Mouse (Mus musculus) intestine, embryonic 14.5 days (tissue): ENCODE measurements around the gene Il23a. TPM values are rescaled to one million over a fixed set of nuclear protein-coding genes. Genes with fewer than 3 reads are reported as not detected.
"Not testable (repeated sequence)": the region's sequence is repeated elsewhere in the genome, so short reads cannot be mapped to it uniquely, and the experiment has no call there.

Source experiments
- ATAC-seq: fragments of 200-750 bp; cut with Nextera tagmentation; replicated peaks from 2 replicates; pipeline ENCODE4 v1.8.0; 2017; ENCODE audit warnings: low read depth, moderate number of reproducible peaks, moderate TSS enrichment, moderate library complexity; ENCODE audit not compliant: low FRiP score, low TSS enrichment
- DNase-seq: peaks from one replicate; pipeline ENCODE4 v3.0.0-alpha.2; 2018; ENCODE audit warnings: low spot score
- H3K27ac ChIP-seq: fragments of 300-500 bp; sonication (generic); 2 replicates; pipeline ENCODE4 v1.5.1; 2014; ENCODE audit warnings: low read depth, mild to moderate bottlenecking, control low read depth
- H3K27me3 ChIP-seq: fragments of 300-500 bp; sonication (generic); replicated peaks from 2 replicates; pipeline ENCODE4 v1.6.1; 2014; ENCODE audit warnings: low read length, control low read depth; ENCODE audit not compliant: control insufficient read depth, insufficient read depth
- H3K36me3 ChIP-seq: fragments of 300-500 bp; sonication (generic); 2 replicates; pipeline ENCODE4 v1.6.1; 2014; ENCODE audit warnings: low read length, control low read depth; ENCODE audit not compliant: control insufficient read depth, insufficient read depth
- H3K4me1 ChIP-seq: fragments of 300-500 bp; sonication (generic); replicated peaks from 2 replicates; pipeline ENCODE4 v1.6.1; 2014; ENCODE audit warnings: low read length, control low read depth, mixed read lengths; ENCODE audit not compliant: control insufficient read depth, insufficient read depth
- H3K4me2 ChIP-seq: fragments of 300-500 bp; sonication (generic); 2 replicates; pipeline ENCODE4 v1.6.1; 2014; ENCODE audit warnings: low read length
- H3K4me3 ChIP-seq: fragments of 300-500 bp; sonication (generic); 2 replicates; pipeline ENCODE4 v1.5.1; 2014; ENCODE audit warnings: low read depth, low read length, control low read depth, mixed read lengths
- H3K9ac ChIP-seq: fragments of 300-500 bp; sonication (generic); 2 replicates; pipeline ENCODE4 v1.6.1; 2014; ENCODE audit warnings: mild to moderate bottlenecking, low read length
- H3K9me3 ChIP-seq: fragments of 300-500 bp; sonication (generic); 2 replicates; pipeline ENCODE4 v1.6.1; 2016; ENCODE audit warnings: low read length, control low read depth; ENCODE audit not compliant: control insufficient read depth
- WGBS: fragments of 180-500 bp; shearing (Covaris S2); extraction: QIAGEN DNeasy Blood & Tissue Kit; methylation state at CpG from one replicate; pipeline ENCODE4 v1.1.7; 2014; 5-methylcytosine and 5-hydroxymethylcytosine counted together
- polyA plus RNA-seq: library from polyadenylated mRNA; unstranded; fragments of >200 nt; fragmentation: Nextera tagmentation; extraction: Ambion mirVana; gene quantifications from 2 replicates; pipeline ENCODE4 v1.2.1, GENCODE M21; 2014

Il23a gene
- polyA plus RNA-seq, 1 experiment from 2014 or later, result 0.77 TPM

DNA sequence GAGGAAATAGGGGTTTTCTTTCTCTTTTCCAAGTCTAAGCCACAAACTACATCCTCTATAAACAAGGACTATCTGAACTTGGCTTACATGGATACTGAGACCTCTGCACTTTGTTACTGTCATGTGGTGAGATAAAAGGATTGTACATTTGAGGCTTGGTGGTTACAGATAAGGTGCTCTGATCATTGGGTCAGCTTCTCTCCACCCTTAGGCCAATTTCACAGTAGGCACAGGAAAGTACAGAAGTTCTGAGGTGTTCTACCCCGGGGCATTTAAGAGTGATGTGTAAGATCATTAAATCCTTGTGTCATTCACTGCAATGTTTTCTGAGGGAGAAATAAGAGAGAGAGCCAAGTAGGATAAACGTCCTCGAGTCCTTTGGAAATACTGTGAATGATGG is 38.0 kb upstream of the Il23a start:
- no peaks in the 10 kb centered on the region for H3K9me3 ChIP-seq
- DNase-seq (no peak), ATAC-seq (no peak)
- H3K4me1 ChIP-seq, result peaks cover 15% of the 10 kb centered on the region
- H3K4me2 ChIP-seq, result peak overlapping the region; percentile 88
- H3K36me3 ChIP-seq, result peaks cover 5% of the 10 kb centered on the region
- peak overlapping the region; percentile 14; the same call in 1 of the 2 replicates for H3K9ac ChIP-seq
- WGBS, result 77% methylated on average over 3 of the region's 3 CpGs
- no peaks in the 10 kb centered on the region for H3K27me3 ChIP-seq
- H3K27ac ChIP-seq, result peak overlapping the region; percentile 68; the same call in 1 of the 2 replicates
- peak overlapping the region; percentile 97; the same call in 1 of the 2 replicates for H3K4me3 ChIP-seq

DNA sequence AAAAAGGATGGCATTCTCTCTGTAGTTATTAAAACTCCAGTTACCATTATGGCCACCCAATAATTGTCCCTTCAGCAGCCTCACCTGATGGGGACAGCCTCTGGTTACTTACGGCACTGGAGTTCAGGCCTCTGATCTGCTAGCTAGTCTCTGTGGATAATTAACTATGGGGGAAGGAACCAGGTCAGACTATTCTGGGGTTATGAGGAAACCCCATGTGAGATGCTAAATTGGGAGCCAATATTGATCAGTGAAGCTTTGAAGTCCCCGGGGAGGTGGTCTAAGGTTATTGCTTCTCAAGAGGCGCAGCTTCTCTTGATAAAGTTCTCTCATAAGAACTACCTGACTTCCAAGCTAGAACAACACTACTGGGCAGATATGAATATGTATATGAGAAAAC is 37.6 kb upstream of the Il23a start:
- H3K9ac ChIP-seq, result no peak overlapping the region
- 88% methylated on average over 3 of the region's 3 CpGs for WGBS
- H3K4me3 ChIP-seq, result no peak overlapping the region
- no peak overlapping the region for H3K4me2 ChIP-seq
- H3K36me3 ChIP-seq, result peaks cover 5% of the 10 kb centered on the region
- H3K4me1 ChIP-seq, result peaks cover 15% of the 10 kb centered on the region
- H3K27me3 ChIP-seq, result no peaks in the 10 kb centered on the region
- no peaks in the 10 kb centered on the region for H3K9me3 ChIP-seq
- H3K27ac ChIP-seq, result no peak overlapping the region
- no peak for DNase-seq
- ATAC-seq, result no peak

DNA sequence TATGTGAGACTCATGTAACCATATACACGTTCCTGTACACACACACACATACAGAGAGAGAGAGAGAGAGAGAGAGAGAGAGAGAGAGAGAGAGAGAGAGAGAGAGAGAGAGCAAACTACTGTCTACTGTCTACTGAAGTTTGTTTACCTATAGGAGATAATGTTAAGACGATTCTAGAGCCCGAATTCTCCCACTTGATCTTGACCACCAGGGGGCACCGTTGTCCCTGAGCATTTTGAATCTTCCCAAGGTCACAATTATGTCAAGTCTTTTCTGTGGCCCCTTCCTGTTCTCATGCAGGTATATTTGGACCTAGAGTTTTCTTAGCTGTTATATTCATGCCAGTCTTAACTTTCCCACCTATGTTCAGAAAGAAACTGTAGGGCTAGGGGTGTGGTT is 37.0 kb upstream of the Il23a start:
- ATAC-seq, result no peak
- H3K4me1 ChIP-seq, result peaks cover 15% of the 10 kb centered on the region
- H3K4me3 ChIP-seq, result no peak overlapping the region
- no peaks in the 10 kb centered on the region for H3K27me3 ChIP-seq
- peaks cover 5% of the 10 kb centered on the region for H3K36me3 ChIP-seq
- DNase-seq, result peak; percentile 86
- WGBS, result 1% methylated on average over 4 of the region's 4 CpGs
- H3K4me2 ChIP-seq, result no peak overlapping the region
- H3K27ac ChIP-seq, result no peak overlapping the region
- no peaks in the 10 kb centered on the region for H3K9me3 ChIP-seq
- no peak overlapping the region for H3K9ac ChIP-seq

DNA sequence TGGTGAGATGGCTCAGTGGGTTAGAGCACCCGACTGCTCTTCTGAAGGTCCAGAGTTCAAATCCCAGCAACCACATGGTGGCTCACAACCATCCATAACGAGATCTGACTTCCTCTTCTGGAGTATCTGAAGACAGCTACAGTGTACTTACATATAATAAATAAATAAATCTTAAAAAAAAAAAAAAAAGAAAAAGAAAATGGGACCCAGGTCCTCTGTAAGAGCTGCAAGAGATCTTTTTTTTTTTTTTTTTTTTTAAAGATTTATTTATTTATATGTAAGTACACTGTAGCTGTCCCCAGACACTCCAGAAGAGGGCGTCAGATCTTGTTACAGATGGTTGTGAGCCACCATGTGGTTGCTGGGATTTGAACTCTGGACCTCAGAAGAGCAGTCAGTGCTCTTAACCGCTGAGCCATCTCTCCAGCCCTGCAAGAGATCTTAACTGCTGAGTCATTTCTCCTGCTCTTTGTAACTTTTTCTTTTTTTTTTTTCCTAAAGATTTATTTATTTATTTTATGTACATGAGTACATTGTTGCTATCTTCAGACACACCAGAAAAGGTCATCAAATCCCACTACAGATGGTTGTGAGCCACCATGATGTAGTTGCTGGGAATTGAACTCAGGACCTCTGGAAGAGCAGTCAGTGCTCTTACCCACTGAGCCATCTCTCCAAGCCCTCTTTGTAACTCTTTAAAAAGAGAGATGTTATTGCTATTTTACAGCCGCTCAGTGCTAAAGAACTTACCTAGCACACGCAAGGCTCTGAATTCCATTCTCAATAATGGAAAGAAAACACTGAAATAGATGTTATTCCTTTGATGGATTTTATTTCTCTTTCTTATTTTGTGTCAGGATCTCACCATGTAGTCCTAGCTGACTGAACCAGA is 34.1 kb upstream of the Il23a start:
- not testable (repeated sequence) for H3K4me3 ChIP-seq, H3K27me3 ChIP-seq, H3K4me1 ChIP-seq, H3K9ac ChIP-seq, ATAC-seq, H3K27ac ChIP-seq, H3K9me3 ChIP-seq, DNase-seq, H3K4me2 ChIP-seq
- 78% methylated on average over 5 of the region's 6 CpGs for WGBS
- peaks cover 17% of the 10 kb centered on the region for H3K36me3 ChIP-seq

DNA sequence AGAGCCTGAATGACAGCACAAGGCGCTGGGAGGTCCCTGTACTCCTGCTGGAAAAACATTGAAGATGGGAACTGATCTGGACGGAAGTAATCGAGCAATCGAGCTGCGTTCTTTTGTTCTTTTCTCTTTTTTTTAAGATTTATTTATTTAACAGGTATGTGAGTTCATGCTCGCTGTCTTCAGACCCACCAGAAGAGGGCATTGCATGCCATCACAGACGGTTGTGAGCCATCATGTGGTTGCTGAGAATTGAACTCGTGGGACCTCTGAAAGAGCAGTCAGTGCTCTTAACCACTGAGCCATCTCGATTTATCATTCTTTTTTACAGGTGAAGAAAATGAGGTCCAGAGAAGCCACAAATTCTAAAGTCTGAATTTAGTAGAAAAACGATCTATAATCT is 29.1 kb upstream of the Il23a start:
- H3K9me3 ChIP-seq, result no peaks in the 10 kb centered on the region
- no peak overlapping the region for H3K4me3 ChIP-seq
- H3K27me3 ChIP-seq, result no peaks in the 10 kb centered on the region
- ATAC-seq (no peak), DNase-seq (no peak)
- peaks cover 45% of the 10 kb centered on the region for H3K36me3 ChIP-seq
- H3K27ac ChIP-seq, result no peak overlapping the region
- no peak overlapping the region for H3K9ac ChIP-seq
- H3K4me2 ChIP-seq, result no peak overlapping the region
- WGBS, result 87% methylated on average over 10 of the region's 10 CpGs
- peaks cover 13% of the 10 kb centered on the region for H3K4me1 ChIP-seq

DNA sequence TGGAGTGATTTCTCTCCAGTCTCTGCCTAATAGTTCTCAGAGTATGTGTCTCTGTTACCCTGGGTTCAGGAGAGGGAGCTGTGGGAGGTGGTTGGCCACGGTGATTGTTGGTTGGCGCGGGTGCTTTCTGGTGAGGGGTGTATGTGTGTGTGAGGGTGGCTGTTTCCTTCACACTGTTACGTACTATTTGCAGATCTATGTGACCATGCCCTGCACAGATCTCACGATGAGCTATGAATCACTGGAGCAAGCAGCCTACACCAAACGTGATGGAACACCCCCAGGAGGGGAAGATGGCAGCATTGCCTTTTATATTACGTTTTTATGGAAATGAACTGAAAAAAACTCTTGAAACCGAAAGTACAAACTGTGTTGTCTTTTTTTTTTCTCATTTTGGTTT is 28.3 kb upstream of the Il23a start:
- Histone ChIP-seq H3K9ac (no peak overlapping the region), H3K36me3 (peaks cover 45% of the 10 kb centered on the region), H3K27ac (no peak overlapping the region), H3K27me3 (no peaks in the 10 kb centered on the region), H3K4me2 (no peak overlapping the region), H3K9me3 (no peaks in the 10 kb centered on the region), H3K4me1 (peaks cover 13% of the 10 kb centered on the region), H3K4me3 (no peak overlapping the region)
- no peak for ATAC-seq
- DNase-seq, result no peak
- 92% methylated on average over 8 of the region's 8 CpGs for WGBS

DNA sequence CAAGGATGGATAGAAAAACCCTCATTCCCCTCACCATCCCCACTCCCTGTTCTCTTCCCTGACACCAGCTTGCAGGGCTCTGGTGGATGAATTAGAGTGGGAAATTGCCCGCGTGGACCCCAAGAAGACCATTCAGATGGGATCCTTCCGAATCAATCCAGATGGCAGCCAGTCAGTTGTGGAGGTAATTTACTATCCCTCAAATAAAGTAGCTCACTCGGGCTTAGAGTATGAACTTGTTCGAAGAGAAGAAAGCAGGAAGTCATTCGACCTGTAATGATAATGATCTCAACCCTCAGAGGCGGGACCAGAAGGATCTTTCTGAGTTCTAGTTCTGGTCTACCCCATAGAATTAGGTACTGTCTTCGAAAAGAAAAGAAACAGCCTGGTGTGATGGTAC is 25.0 kb upstream of the Il23a start:
- ATAC-seq (no peak), DNase-seq (no peak)
- no peaks in the 10 kb centered on the region for H3K27me3 ChIP-seq
- peak overlapping the region; percentile 80 for H3K4me3 ChIP-seq
- peak overlapping the region; percentile 94; the same call in 1 of the 2 replicates for H3K27ac ChIP-seq
- no peaks in the 10 kb centered on the region for H3K9me3 ChIP-seq
- peak overlapping the region; percentile 83 for H3K4me2 ChIP-seq
- H3K36me3 ChIP-seq, result peaks cover 63% of the 10 kb centered on the region
- H3K4me1 ChIP-seq, result peaks cover 16% of the 10 kb centered on the region
- 70% methylated on average over 8 of the region's 8 CpGs for WGBS
- peak overlapping the region; percentile 96 for H3K9ac ChIP-seq

DNA sequence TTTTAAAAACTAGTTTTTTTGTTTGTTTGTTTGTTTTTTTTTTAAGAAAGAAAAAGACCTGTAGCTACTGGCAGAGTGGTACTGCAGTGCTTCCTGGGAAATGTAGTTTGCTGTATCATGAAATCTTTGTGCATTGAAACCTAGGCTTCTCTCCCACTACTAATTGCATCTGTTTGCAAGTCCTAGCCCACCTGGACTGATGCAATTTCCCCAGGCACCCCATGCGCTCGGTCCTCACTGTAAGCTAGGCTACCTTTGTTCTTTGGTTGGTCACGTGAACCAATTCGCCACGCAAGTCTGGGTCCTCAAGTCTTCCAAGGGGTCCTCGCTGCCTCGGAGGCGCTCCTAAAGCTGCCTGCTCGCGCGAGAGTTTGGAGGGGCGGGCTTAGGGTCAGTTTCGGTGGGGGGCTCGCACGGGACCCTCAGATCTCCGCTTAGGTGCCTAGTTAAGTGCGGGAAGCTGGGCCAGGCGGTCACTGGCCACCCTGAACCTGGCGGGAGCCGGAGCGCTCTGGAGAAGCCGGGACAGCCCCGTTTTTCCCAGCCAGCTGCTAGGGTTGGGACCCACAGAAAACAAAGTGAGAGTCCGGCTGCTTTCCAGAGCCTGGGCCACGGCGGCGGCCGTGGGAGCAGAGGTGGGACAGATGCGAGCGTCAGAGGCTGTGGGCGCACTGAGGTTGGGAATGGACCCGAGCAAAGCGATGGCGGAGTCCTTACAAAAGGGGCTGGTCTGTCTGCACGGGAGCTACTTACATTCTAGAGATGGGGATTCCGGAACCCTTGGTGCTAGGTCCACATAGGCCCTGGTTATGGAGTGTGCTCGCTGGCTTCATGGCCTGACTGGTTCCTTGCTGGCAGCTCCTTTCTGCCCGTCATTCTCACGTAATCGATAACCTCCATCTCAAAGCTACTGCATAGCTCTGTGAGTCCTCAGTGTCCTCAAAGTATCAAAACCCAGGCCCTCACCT is 23.9 kb upstream of the Il23a start, which contains the start of gene Cnpy2:
TSS of gene Cnpy2 (plus strand) at position 319 of the 968 bp plus-strand sequence.
- Histone ChIP-seq H3K4me3 (peak within 1 kb of the TSS; percentile 80), H3K27ac (peak within 1 kb of the TSS; percentile 94), H3K36me3 (peaks cover 63% of the 10 kb centered on the region), H3K27me3 (no peaks in the 10 kb centered on the region), H3K9ac (peak within 1 kb of the TSS; percentile 96), H3K9me3 (no peaks in the 10 kb centered on the region), H3K4me2 (peak within 1 kb of the TSS; percentile 83), H3K4me1 (peaks cover 16% of the 10 kb centered on the region)
- ATAC-seq, result peak; percentile 90
- WGBS, result under 1% methylated on average over 40 of the region's 40 CpGs
- peak; percentile 98 for DNase-seq
